ENCODE assay signal across 9 mouse cellular contexts in the genomic region with DNA sequence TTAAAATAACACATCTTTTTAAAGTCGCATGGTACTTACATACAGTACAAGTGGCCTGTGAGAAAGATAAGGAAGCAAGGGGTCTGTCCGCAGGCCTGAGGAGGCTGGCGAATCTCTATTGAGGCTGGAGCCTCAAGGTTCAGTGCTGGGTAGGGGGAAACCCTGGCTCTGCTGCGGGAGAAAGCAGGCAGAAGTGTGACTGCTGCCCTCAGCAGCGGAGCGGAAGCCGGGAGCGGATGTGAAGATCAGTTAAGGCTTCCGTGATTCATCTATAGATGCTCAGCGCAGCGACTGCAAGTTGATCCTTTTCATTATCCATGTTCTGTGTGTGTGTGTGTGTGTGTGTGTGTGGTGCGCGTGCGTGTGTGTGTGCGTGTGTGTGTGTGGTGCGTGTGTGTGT. TPM values are rescaled to one million over a fixed set of nuclear protein-coding genes. Genes with fewer than 3 reads are reported as not detected.
DNase-seq lines count a peak whose midpoint lies in the region; ATAC-seq and TF ChIP-seq lines count a peak whose summit lies in the region.
"Had no signal": no experiment of that assay in that cellular context is flagged by ENCODE, and none has a peak within 500 bp of the region (broad histone marks: within the 10 kb centered on the region; RNA-seq: fewer than 3 reads in every experiment).

No protein-coding gene starts in this region.

- no peak overlapping the region for H3K9ac ChIP-seq in hindbrain, embryonic 15.5 days
- no peak overlapping the region for H3K9ac ChIP-seq in hindbrain, embryonic 14.5 days
- H3K9ac ChIP-seq in embryonic facial prominence, embryonic 15.5 days, result no peak overlapping the region

- peak overlapping the region; percentile 32 for H3K4me2 ChIP-seq in hindbrain, embryonic 15.5 days
- no peak overlapping the region for H3K4me2 ChIP-seq in hindbrain, embryonic 14.5 days (replicated peaks)
- peak overlapping the region; percentile 21; the same call in 1 of the 2 replicates for H3K4me2 ChIP-seq in embryonic facial prominence, embryonic 15.5 days (replicated peaks)

- ATAC-seq in hindbrain, embryonic 15.5 days (ENCODE audit: low FRiP score, low read depth), result no peak; the same call in 1 of the 2 replicates
- ATAC-seq in hindbrain, embryonic 14.5 days (ENCODE audit: low FRiP score), result no peak
- ATAC-seq in embryonic facial prominence, embryonic 15.5 days (ENCODE audit: insufficient number of reproducible peaks, low FRiP score, low TSS enrichment, low read depth), result no peak
- 0 out of 2 replicates have a peak, but pooled peaks have one; percentile 33 for ATAC-seq in monocyte, adult 5-6 weeks (replicated peaks; ENCODE audit: insufficient number of reproducible peaks, low FRiP score, low TSS enrichment, poor library complexity, severe bottlenecking)

- WGBS in hindbrain, embryonic 15.5 days, result 80% methylated on average over 16 of the region's 16 CpGs
- WGBS in hindbrain, embryonic 14.5 days, result 76% methylated on average over 16 of the region's 16 CpGs
- WGBS in embryonic facial prominence, embryonic 15.5 days, result 61% methylated on average over 16 of the region's 16 CpGs

- 0 out of 2 replicates have a peak overlapping the region, but pooled peaks have one; percentile 15 for H3K4me3 ChIP-seq in hindbrain, embryonic 15.5 days
- H3K4me3 ChIP-seq in hindbrain, embryonic 14.5 days (replicated peaks; ENCODE audit: low read length), result no peak overlapping the region
- peak overlapping the region; percentile 72 for H3K4me3 ChIP-seq in E14TG2a.4 (replicated peaks; ENCODE audit: low read length)
- peak overlapping the region; percentile 10 for H3K4me3 ChIP-seq in embryonic facial prominence, embryonic 15.5 days (replicated peaks)

- DNase-seq in hindbrain, embryonic 14.5 days (ENCODE audit: low spot score), result no peak
- DNase-seq in yolk sac, embryonic 10.5 days (ENCODE audit: low spot score), result no peak
- no peak for DNase-seq in adrenal gland, postnatal 36 days
- DNase-seq in right cerebral cortex, postnatal 4 days, result no peak
- DNase-seq: gastrocnemius, postnatal 14 days had no signal

- H3K27me3 ChIP-seq in hindbrain, embryonic 15.5 days, result no peaks in the 10 kb centered on the region
- H3K27me3 ChIP-seq in hindbrain, embryonic 14.5 days (ENCODE audit: control insufficient read depth, insufficient read depth, low read length), result no peaks in the 10 kb centered on the region
- H3K27me3 ChIP-seq in E14TG2a.4 (ENCODE audit: insufficient read depth, low read length), result no peaks in the 10 kb centered on the region
- H3K27me3 ChIP-seq in embryonic facial prominence, embryonic 15.5 days, result no peaks in the 10 kb centered on the region

- H3K9me3 ChIP-seq in hindbrain, embryonic 15.5 days, result no peaks in the 10 kb centered on the region
- no peaks in the 10 kb centered on the region for H3K9me3 ChIP-seq in hindbrain, embryonic 14.5 days (ENCODE audit: control insufficient read depth, low read length)
- no peaks in the 10 kb centered on the region for H3K9me3 ChIP-seq in E14TG2a.4 (ENCODE audit: low read length)
- no peaks in the 10 kb centered on the region for H3K9me3 ChIP-seq in embryonic facial prominence, embryonic 15.5 days (replicated peaks)

- H3K27ac ChIP-seq in hindbrain, embryonic 15.5 days (replicated peaks), result no peak overlapping the region
- H3K27ac ChIP-seq in hindbrain, embryonic 14.5 days, result no peak overlapping the region
- no peak overlapping the region for H3K27ac ChIP-seq in embryonic facial prominence, embryonic 15.5 days (replicated peaks)

- no peak for TF ChIP-seq CTCF in E14TG2a.4 (conservative IDR thresholded peaks at IDR 0.05; ENCODE audit: low read length)

- no peaks in the 10 kb centered on the region for H3K36me3 ChIP-seq in hindbrain, embryonic 15.5 days
- no peaks in the 10 kb centered on the region for H3K36me3 ChIP-seq in hindbrain, embryonic 14.5 days (replicated peaks; ENCODE audit: control insufficient read depth, insufficient read depth)
- H3K36me3 ChIP-seq in E14TG2a.4 (ENCODE audit: insufficient read depth, low read length), result no peaks in the 10 kb centered on the region
- H3K36me3 ChIP-seq in embryonic facial prominence, embryonic 15.5 days, result no peaks in the 10 kb centered on the region

- H3K4me1 ChIP-seq in hindbrain, embryonic 15.5 days (replicated peaks), result no peaks in the 10 kb centered on the region
- H3K4me1 ChIP-seq in hindbrain, embryonic 14.5 days (replicated peaks; ENCODE audit: control insufficient read depth, insufficient read depth, low read length), result no peaks in the 10 kb centered on the region
- peaks cover 7% of the 10 kb centered on the region for H3K4me1 ChIP-seq in E14TG2a.4 (replicated peaks; ENCODE audit: low read depth, low read length)
- H3K4me1 ChIP-seq in embryonic facial prominence, embryonic 15.5 days, result no peaks in the 10 kb centered on the region

RNA-seq across cellular contexts. Expression of a gene that starts 8.1 kb away (rescaled TPM):
- polyA plus RNA-seq in hindbrain, embryonic 15.5 days (2015; fragmentation: Nextera tagmentation; extraction: Ambion mirVana), result 79.9 and 85.8 TPM in 2 replicates
- polyA plus RNA-seq in hindbrain, embryonic 14.5 days (2014; fragmentation: Nextera tagmentation; extraction: Ambion mirVana), result 73.8 and 77.9 TPM in 2 replicates
- 13.2 and 14.8 TPM in 2 replicates for polyA plus RNA-seq in embryonic facial prominence, embryonic 15.5 days (2015; fragmentation: Nextera tagmentation; extraction: Ambion mirVana)
- total RNA-seq in monocyte, adult 5-6 weeks (2017), result 2.4 to 7.8 TPM (median 4.4 TPM) in 3 replicates
- total RNA-seq in adrenal gland, postnatal 36 days (2021), result 10 to 100 TPM; 19.1 to 30.6 TPM

RNA-seq across cellular contexts. Expression of a gene that starts 47.1 kb away (rescaled TPM):
- polyA plus RNA-seq in hindbrain, embryonic 15.5 days (2015; fragmentation: Nextera tagmentation; extraction: Ambion mirVana), result 154 and 161 TPM in 2 replicates
- 181 and 199 TPM in 2 replicates for polyA plus RNA-seq in hindbrain, embryonic 14.5 days (2014; fragmentation: Nextera tagmentation; extraction: Ambion mirVana)
- 90.2 and 96.1 TPM in 2 replicates for polyA plus RNA-seq in embryonic facial prominence, embryonic 15.5 days (2015; fragmentation: Nextera tagmentation; extraction: Ambion mirVana)
- total RNA-seq in monocyte, adult 5-6 weeks (2017), result 146 to 170 TPM (median 169 TPM) in 3 replicates
- 100 to 1,000 TPM; 180 to 238 TPM for total RNA-seq in adrenal gland, postnatal 36 days (2021)
